Mouse (Mus musculus): ENCODE measurements at regions not wholly inside any gene's neighbourhood (a gene's known extent, or its start where the extent isn't known, plus 50 kb on each side); places are given as distances from the start of the nearest gene placed in this dataset.
"Not testable (repeated sequence)": the region's sequence is repeated elsewhere in the genome, so short reads cannot be mapped to it uniquely, and the experiment has no call there.

DNA sequence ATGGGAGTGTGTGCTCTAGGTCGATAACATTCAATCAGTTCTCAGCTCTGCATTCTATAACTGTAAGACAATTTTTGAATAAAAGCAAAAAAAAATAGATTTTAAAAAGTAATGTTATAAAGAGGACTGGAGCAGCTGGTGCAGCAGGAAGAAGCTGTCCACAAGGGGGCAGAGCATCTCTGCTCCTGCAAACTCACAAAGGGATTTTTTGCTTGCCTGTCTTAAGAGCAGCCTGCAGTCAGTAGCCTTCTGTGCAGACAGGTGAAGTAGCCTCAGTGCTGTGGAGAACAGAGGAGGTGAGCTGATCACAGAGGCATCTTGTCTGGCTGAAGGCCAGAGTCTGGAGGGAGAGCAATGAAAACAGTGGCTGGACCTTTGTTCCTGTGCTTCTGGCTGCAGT is 477.2 kb downstream of the Dad1 start:
- TF ChIP-seq EP300 (IDR thresholded peaks at IDR 0.05; ENCODE audit: low read depth), result not testable (repeated sequence)
- TF ChIP-seq CTCF (IDR thresholded peaks at IDR 0.05; ENCODE audit: low read depth), result peak; percentile 66

Data from heart, postnatal 0 days (tissue).